ENCODE assay signal across 30 mouse cellular contexts in genomic region chr3:114483904-114484303, GRCm38 (mm10).
"Had no signal": no experiment of that assay in that cellular context is flagged by ENCODE, and none has a peak within 500 bp of the region (broad histone marks: within the 10 kb centered on the region; RNA-seq: fewer than 3 reads in every experiment).

No protein-coding gene starts in this region.

- H3K9me3 ChIP-seq: limb, embryonic 10.5 days; limb, embryonic 12.5 days; limb, embryonic 13.5 days; limb, embryonic 15.5 days; liver, embryonic 12.5 days; liver, embryonic 15.5 days; lung, embryonic 15.5 days; megakaryocyte, embryonic 14.5 days; midbrain, embryonic 10.5 days; midbrain, embryonic 12.5 days; neural tube, embryonic 12.5 days had no signal

- H3K36me3 ChIP-seq: limb, embryonic 10.5 days; limb, embryonic 12.5 days; limb, embryonic 13.5 days; limb, embryonic 15.5 days; liver, embryonic 12.5 days; liver, embryonic 13.5 days; liver, embryonic 15.5 days; lung, embryonic 15.5 days; midbrain, embryonic 10.5 days; midbrain, embryonic 12.5 days; midbrain, embryonic 13.5 days; neural tube, embryonic 12.5 days; neural tube, embryonic 13.5 days had no signal

- H3K4me1 ChIP-seq: limb, embryonic 10.5 days; limb, embryonic 12.5 days; limb, embryonic 13.5 days; limb, embryonic 15.5 days; liver, embryonic 12.5 days; liver, embryonic 13.5 days; liver, embryonic 15.5 days; lung, embryonic 15.5 days; megakaryocyte, embryonic 14.5 days; midbrain, embryonic 10.5 days; midbrain, embryonic 12.5 days; midbrain, embryonic 13.5 days; neural tube, embryonic 12.5 days; neural tube, embryonic 13.5 days had no signal

- H3K9ac ChIP-seq: limb, embryonic 12.5 days; limb, embryonic 13.5 days; limb, embryonic 15.5 days; liver, embryonic 12.5 days; liver, embryonic 13.5 days; liver, embryonic 14.5 days; liver, embryonic 15.5 days; liver, postnatal 0 days; lung, embryonic 14.5 days; lung, embryonic 15.5 days; midbrain, embryonic 12.5 days; midbrain, embryonic 13.5 days; neural tube, embryonic 12.5 days; neural tube, embryonic 13.5 days had no signal

- H3K4me2 ChIP-seq: limb, embryonic 12.5 days; limb, embryonic 13.5 days; limb, embryonic 15.5 days; liver, embryonic 11.5 days; liver, embryonic 12.5 days; liver, embryonic 13.5 days; liver, embryonic 15.5 days; lung, embryonic 14.5 days; lung, embryonic 15.5 days; midbrain, embryonic 12.5 days; midbrain, embryonic 13.5 days; neural tube, embryonic 12.5 days; neural tube, embryonic 13.5 days had no signal

- H3K27me3 ChIP-seq: limb, embryonic 12.5 days; limb, embryonic 13.5 days; limb, embryonic 15.5 days; liver, embryonic 12.5 days; liver, embryonic 13.5 days; liver, embryonic 15.5 days; lung, embryonic 15.5 days; megakaryocyte, embryonic 14.5 days; midbrain, embryonic 12.5 days; midbrain, embryonic 13.5 days; neural tube, embryonic 12.5 days; neural tube, embryonic 13.5 days had no signal

- H3K4me3 ChIP-seq: left cerebral cortex, adult 2 months; limb, embryonic 10.5 days; limb, embryonic 12.5 days; limb, embryonic 13.5 days; limb, embryonic 15.5 days; liver, embryonic 12.5 days; liver, embryonic 13.5 days; liver, embryonic 15.5 days; lung, embryonic 15.5 days; megakaryocyte, embryonic 14.5 days; midbrain, embryonic 10.5 days; midbrain, embryonic 12.5 days; midbrain, embryonic 13.5 days; myocyte; neural tube, embryonic 12.5 days; neural tube, embryonic 13.5 days had no signal

- ATAC-seq: liver, embryonic 12.5 days; liver, postnatal 0 days; lung, postnatal 0 days; midbrain, embryonic 13.5 days had no signal

- H3K27ac ChIP-seq: left cerebral cortex, adult 2 months; limb, embryonic 10.5 days; limb, embryonic 12.5 days; limb, embryonic 13.5 days; limb, embryonic 15.5 days; liver, embryonic 12.5 days; liver, embryonic 13.5 days; liver, embryonic 14.5 days; liver, embryonic 15.5 days; lung, embryonic 15.5 days; macrophage; midbrain, embryonic 10.5 days; midbrain, embryonic 12.5 days; midbrain, embryonic 13.5 days; neural tube, embryonic 12.5 days; neural tube, embryonic 13.5 days had no signal

- DNase-seq: left cerebral cortex, postnatal 4 days; liver; liver, embryonic 13.5 days; liver, postnatal 0 days; lung, adult 18-20 months; lung, adult 2 months; lung, embryonic 14.5 days; lung, postnatal 10 days; lung, postnatal 14 days; lung, postnatal 36 days; lung, postnatal 4 days had no signal
